Mouse (Mus musculus) lung, embryonic 15.5 days (tissue): Measurements from ENCODE around the gene Rnf40. TPM values are rescaled to one million over a fixed set of nuclear protein-coding genes. Genes with fewer than 3 reads are reported as not detected.

ENCODE experiments used
- ATAC-seq: fragments of 200-750 bp; cut with Nextera tagmentation; 2 replicates; pipeline ENCODE4 v1.8.0; 2017; ENCODE audit warnings: moderate number of reproducible peaks, borderline replicate concordance; ENCODE audit not compliant: low FRiP score, low TSS enrichment; ENCODE audit errors: extremely low read depth
- H3K27ac ChIP-seq: fragments of 300-500 bp; sonication (generic); 2 replicates; pipeline ENCODE4 v1.5.1; 2015; ENCODE audit warnings: moderate library complexity, mild to moderate bottlenecking, inconsistent platforms
- H3K27me3 ChIP-seq: fragments of 300-500 bp; sonication (generic); 2 replicates; pipeline ENCODE4 v1.6.1; 2015; ENCODE audit warnings: inconsistent platforms
- H3K36me3 ChIP-seq: fragments of 300-500 bp; sonication (generic); 2 replicates; pipeline ENCODE4 v1.6.1; 2015; ENCODE audit warnings: inconsistent platforms
- H3K4me1 ChIP-seq: fragments of 300-500 bp; sonication (generic); 2 replicates; pipeline ENCODE4 v1.6.1; 2015; ENCODE audit warnings: inconsistent platforms
- H3K4me2 ChIP-seq: fragments of 300-500 bp; sonication (generic); 2 replicates; pipeline ENCODE4 v1.6.1; 2015; ENCODE audit warnings: inconsistent platforms, mild to moderate bottlenecking, moderate library complexity
- H3K4me3 ChIP-seq: fragments of 300-500 bp; sonication (generic); 2 replicates; pipeline ENCODE4 v1.5.1; 2015; ENCODE audit warnings: mild to moderate bottlenecking, inconsistent platforms
- H3K9ac ChIP-seq: fragments of 300-500 bp; sonication (generic); 2 replicates; pipeline ENCODE4 v1.6.1; 2015; ENCODE audit warnings: inconsistent platforms
- H3K9me3 ChIP-seq: fragments of 300-500 bp; sonication (generic); 2 replicates; pipeline ENCODE4 v1.6.1; 2016; ENCODE audit warnings: inconsistent platforms
- WGBS: fragments of 180-500 bp; shearing (Covaris S2); methylation state at CpG from one replicate; pipeline ENCODE4 v1.1.7; 2015; 5-methylcytosine and 5-hydroxymethylcytosine counted together
- polyA plus RNA-seq: library from polyadenylated mRNA; unstranded; fragments of >200 nt; fragmentation: Nextera tagmentation; extraction: Ambion mirVana; gene quantifications from 2 replicates; pipeline ENCODE4 v1.2.1, GENCODE M21; 2015

Rnf40 gene
- polyA plus RNA-seq, 1 experiment from 2014 or later, result 49.0 TPM

DNA sequence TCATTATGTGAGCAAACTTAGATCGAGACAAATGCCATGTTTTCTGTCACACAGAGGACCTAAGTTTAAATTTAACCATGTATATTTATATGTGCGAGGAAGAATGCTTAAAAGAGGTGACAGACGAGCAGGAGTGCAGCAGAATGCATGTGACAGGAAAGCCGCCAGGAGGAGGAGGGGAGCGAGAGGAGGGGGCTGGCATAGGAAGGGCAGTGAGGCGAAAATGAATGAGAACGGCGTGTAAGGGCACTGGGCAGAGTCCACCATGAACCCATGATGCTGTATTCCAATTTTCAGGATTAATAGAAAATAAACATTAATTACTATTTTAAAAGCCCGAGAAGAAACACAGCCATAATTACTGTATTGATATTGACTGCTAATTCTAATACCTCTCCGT lies 65.8 kb downstream of the Rnf40 start:
- no peaks in the 10 kb centered on the region for H3K27me3 ChIP-seq
- no peak overlapping the region for H3K9ac ChIP-seq
- H3K9me3 ChIP-seq, result no peaks in the 10 kb centered on the region
- 69% methylated on average over 10 of the region's 10 CpGs for WGBS
- H3K36me3 ChIP-seq, result no peaks in the 10 kb centered on the region
- H3K4me3 ChIP-seq, result no peak overlapping the region
- peaks cover 7% of the 10 kb centered on the region; the same call in 1 of the 2 replicates for H3K4me1 ChIP-seq
- H3K27ac ChIP-seq, result no peak overlapping the region
- no peak overlapping the region for H3K4me2 ChIP-seq
- no peak for ATAC-seq

Other genes with a start within 250 kb of the Rnf40 start
- 16.8 and 18.1 TPM in 2 replicates for gene Zfp768, start 243.2 kb upstream of the Rnf40 start, polyA plus RNA-seq
- gene Zfp747, start 212.7 kb upstream of the Rnf40 start, polyA plus RNA-seq, result 9.5 TPM in 2 replicates
- gene 9130019O22Rik, start 201.6 kb upstream of the Rnf40 start, polyA plus RNA-seq, result 7.3 and 7.9 TPM in 2 replicates
- gene E430018J23Rik, start 195.1 kb upstream of the Rnf40 start, polyA plus RNA-seq, result 6.7 and 7.0 TPM in 2 replicates
- gene Zfp764, start 181.9 kb upstream of the Rnf40 start, polyA plus RNA-seq, result 9.0 and 10.0 TPM in 2 replicates
- 23.0 and 24.0 TPM in 2 replicates for gene Zfp688, start 166.7 kb upstream of the Rnf40 start, polyA plus RNA-seq
- 6.4 and 6.5 TPM in 2 replicates for gene Zfp689, start 139.6 kb upstream of the Rnf40 start, polyA plus RNA-seq
- gene Prr14, start 129.2 kb upstream of the Rnf40 start, polyA plus RNA-seq, result 37.1 and 40.4 TPM in 2 replicates
- gene Fbrs, start 109.6 kb upstream of the Rnf40 start, polyA plus RNA-seq, result 12.2 and 13.3 TPM in 2 replicates
- 51.2 and 63.7 TPM in 2 replicates for gene Srcap, start 76.8 kb upstream of the Rnf40 start, polyA plus RNA-seq
- 13.8 and 15.4 TPM in 2 replicates for gene Gm42715, start 69.2 kb upstream of the Rnf40 start, polyA plus RNA-seq
- 4.7 and 7.7 TPM in 2 replicates for gene Tmem265, start 27.4 kb upstream of the Rnf40 start, polyA plus RNA-seq
- gene Phkg2, start 15.4 kb upstream of the Rnf40 start, polyA plus RNA-seq, result 34.0 and 40.5 TPM in 2 replicates
- gene Ccdc189, start 172 bp upstream of the Rnf40 start, polyA plus RNA-seq, result 12.8 and 15.7 TPM in 2 replicates
- 12.1 and 12.2 TPM in 2 replicates for gene Zfp629, start 27.0 kb downstream of the Rnf40 start, polyA plus RNA-seq
- gene Bcl7c, start 120.2 kb downstream of the Rnf40 start, polyA plus RNA-seq, result 62.3 and 70.1 TPM in 2 replicates
- gene Ctf1, start 124.0 kb downstream of the Rnf40 start, polyA plus RNA-seq, result 12.1 and 12.8 TPM in 2 replicates
- 0.16 and 0.29 TPM in 2 replicates for gene Ctf2, start 143.4 kb downstream of the Rnf40 start, polyA plus RNA-seq
- 4.3 and 5.1 TPM in 2 replicates for gene Fbxl19, start 155.8 kb downstream of the Rnf40 start, polyA plus RNA-seq
- 27.2 and 30.7 TPM in 2 replicates for gene Orai3, start 181.0 kb downstream of the Rnf40 start, polyA plus RNA-seq
- gene Setd1a, start 187.9 kb downstream of the Rnf40 start, polyA plus RNA-seq, result 23.3 and 24.7 TPM in 2 replicates
- gene Gm49388, start 196.8 kb downstream of the Rnf40 start, polyA plus RNA-seq, result not detected in 2 replicates
- 21.1 and 24.3 TPM in 2 replicates for gene Hsd3b7, start 211.8 kb downstream of the Rnf40 start, polyA plus RNA-seq
- gene Stx4a, start 235.5 kb downstream of the Rnf40 start, polyA plus RNA-seq, result 42.1 and 43.2 TPM in 2 replicates
- gene Stx1b, start 235.8 kb downstream of the Rnf40 start, polyA plus RNA-seq, result 1.3 and 1.9 TPM in 2 replicates